Mouse (Mus musculus) ZHBTc4 (cell line): ENCODE data around the gene Dock7.
A peak's percentile ranks its signal among the peaks of the same experiment; 100 is the strongest.
"Not testable (repeated sequence)": the region's sequence is repeated elsewhere in the genome, so short reads cannot be mapped to it uniquely, and the experiment has no call there.

Experiments used
- DNase-seq: peaks from one replicate; pipeline ENCODE4 v3.0.0-alpha.2; 2011; ENCODE audit warnings: low read depth, low spot score

Gene Dock7

DNA sequence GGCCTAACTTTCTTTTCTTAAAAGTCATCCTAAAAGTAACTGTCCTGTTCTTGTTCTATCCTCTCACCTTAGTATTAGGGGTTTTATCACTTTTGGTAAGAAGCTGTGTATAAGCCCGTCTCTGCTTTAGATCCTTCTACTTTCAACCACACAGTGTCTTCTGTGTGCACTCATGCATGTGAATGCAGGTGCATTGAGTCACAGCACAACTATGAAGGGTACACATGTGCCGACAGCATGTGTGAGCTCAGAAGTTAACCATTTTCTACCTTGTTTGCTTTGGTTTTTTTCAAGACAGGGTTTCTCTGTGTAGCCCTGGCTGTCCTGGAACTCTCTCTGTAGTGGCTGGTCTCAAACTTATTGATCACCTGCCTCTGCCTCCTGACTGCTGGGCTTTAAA is 114.4 kb downstream of the Dock7 start:
- DNase-seq, result no peak

GRCm38 (mm10) chr4:99005574-99005973 is 115.1 kb downstream of the Dock7 start:
- no peak for DNase-seq

DNA sequence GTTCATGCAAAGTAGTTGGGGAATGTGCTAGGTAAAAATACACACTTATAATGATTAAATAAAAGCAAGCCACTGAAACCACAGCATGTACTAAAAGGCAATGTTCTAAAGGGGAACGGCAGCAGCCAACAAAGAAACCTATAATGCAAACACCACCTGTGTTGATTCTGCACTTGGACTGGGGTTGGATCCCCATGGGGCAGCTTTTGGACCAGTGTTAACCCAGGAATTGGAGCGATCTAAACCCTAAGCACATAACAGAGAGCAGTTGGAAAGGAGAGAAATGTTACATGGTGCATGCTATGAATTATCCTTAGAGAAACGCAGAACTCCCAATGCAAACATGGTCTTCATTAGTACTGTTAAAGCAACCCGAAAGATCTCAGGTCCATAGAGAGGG is 127.2 kb downstream of the Dock7 start:
- no peak for DNase-seq

GRCm38 (mm10) chr4:98984701-98985100 is 136.0 kb downstream of the Dock7 start:
- DNase-seq, result no peak

DNA sequence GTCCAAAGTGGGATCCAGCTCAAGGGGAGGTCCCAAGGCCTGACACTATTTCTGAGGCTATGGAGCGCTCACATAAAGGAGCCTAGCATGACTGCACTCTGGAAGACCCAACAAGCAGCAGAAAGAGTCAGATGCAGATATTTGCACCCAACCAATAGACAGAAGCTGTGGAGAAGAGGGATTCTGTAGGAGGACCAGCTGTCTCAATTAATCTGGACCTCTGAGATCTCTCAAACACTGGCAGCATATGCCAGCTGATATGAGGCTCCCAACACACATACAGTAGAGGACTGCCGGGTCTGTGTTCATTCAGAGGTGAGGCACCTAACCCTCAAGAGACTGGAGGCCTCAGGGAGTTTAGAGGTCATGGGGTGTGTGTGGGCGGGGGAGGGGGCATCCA is 140.7 kb downstream of the Dock7 start:
- DNase-seq, result not testable (repeated sequence)

GRCm38 (mm10) chr4:98978693-98979092 is 142.0 kb downstream of the Dock7 start:
- no peak for DNase-seq

GRCm38 (mm10) chr4:98978288-98978687 is 142.4 kb downstream of the Dock7 start:
- not testable (repeated sequence) for DNase-seq

DNA sequence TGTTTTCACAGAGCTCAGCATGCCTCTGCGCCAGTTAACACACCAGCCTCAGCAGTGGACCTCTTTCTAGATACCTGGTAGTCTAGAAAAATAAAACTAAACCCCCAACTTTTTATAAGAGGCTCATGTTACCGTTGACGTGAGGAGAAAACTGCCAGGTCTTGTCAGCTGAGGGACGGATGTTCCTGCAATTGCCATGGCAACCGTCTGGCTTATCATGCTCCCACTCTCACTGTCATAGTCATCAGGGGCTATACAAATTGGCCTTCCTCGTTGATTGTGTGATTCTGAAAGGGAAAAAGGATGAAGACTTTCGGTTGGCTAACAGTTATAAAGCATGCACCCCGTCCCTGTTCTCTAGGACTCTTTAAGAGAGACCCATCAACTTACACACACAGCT is 145.0 kb downstream of the Dock7 start:
- DNase-seq, result no peak

- DNase-seq, result no peak
Measured at GRCm38 (mm10) chr4:98969946-98970345, 150.8 kb downstream of the Dock7 start.

GRCm38 (mm10) chr4:98960243-98960642 is 160.5 kb downstream of the Dock7 start:
- no peak for DNase-seq

DNA sequence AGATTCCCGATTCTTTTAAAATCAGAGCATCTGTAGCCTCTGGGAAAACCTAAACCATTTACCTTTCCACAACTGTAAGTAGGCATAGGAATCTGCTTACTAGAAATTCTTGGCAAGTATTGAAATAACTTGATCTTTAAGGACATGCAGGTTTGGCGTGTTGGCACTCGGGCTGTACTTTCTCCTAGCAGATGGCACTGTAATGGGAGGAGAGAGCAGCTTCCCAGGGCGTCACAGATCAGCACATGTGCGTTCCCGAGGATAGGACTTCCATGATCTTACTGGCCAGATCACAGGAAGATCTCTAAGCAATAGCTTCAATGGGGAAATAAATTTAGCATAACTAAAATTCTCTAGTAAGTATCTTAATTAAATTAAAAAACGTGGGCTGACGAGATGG is 164.7 kb downstream of the Dock7 start:
- DNase-seq, result no peak

DNA sequence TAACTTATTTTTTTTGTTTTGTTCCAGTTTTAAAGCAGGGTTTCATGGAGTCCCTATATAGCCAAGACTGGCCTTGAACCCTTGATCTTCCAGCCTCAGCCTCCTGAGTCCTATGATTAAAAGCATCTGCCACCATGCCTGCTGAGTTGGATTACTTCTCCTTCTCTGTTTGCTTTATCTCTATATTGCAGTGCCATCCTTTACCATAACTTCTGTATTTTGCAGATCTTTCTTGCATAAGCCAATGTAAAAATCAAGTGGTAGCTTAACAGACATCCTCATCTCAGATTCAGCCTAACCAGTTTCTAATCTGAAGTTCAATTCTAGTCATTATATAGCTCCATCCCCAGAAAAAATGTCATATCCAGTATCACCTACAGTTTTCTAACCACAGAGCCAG is 170.2 kb downstream of the Dock7 start:
- no peak for DNase-seq

- DNase-seq, result not testable (repeated sequence)
Measured at GRCm38 (mm10) chr4:98938210-98938609, 182.5 kb downstream of the Dock7 start.

DNA sequence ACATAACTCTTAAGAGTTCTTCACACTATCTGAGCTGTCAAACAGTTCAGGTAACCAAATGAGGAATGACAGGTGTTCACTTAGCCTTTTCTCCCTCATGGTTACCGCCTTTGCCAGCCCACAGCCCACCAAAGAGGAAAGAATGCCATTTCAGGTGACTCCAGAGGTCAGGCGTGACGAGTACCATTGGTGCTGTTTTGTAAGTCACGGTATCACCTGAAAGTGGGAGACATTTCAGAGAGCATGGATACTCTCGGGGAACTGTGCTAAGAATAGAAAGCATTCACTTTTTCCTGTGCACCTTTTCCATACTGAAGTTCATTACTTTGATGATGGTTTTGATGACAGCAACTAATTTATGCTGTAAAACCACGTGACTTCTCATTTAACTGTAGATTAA is 184.7 kb downstream of the Dock7 start:
- no peak for DNase-seq

- DNase-seq, result no peak
Measured at GRCm38 (mm10) chr4:98925250-98925781, 195.4 kb downstream of the Dock7 start.

- no peak for DNase-seq
Measured at GRCm38 (mm10) chr4:98924906-98925178, 195.9 kb downstream of the Dock7 start.

GRCm38 (mm10) chr4:98924071-98924905 is 196.4 kb downstream of the Dock7 start:
- peak; percentile 51 for DNase-seq

- no peak for DNase-seq
Measured at GRCm38 (mm10) chr4:98923568-98924070, 197.1 kb downstream of the Dock7 start, which contains the start of gene Usp1. Gene Usp1, plus strand, starts transcription at chr4:98923810.

- peak; percentile 100 for DNase-seq
Measured at GRCm38 (mm10) chr4:98922643-98923567, 197.8 kb downstream of the Dock7 start.

GRCm38 (mm10) chr4:98922061-98922642 is 198.6 kb downstream of the Dock7 start:
- DNase-seq, result peak; percentile 35

DNA sequence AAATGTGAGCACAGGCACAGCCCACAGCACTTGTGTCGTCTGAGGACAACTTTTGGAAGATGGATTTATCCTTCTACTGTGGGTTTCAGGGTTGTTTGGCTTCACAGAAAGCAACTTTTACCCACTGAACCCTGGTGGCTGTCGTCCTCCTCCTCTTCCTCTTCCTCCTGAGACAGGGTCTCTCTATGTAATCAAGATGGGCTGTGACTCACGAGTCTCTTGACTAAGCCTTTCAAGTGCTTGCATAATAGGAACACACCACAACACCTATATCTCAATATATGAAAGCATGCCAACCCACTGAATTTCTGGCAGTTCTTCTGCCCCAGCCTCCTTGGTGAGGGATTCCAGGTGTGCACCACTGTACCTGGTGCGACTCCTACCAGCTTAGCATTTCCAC is 199.8 kb downstream of the Dock7 start:
- no peak for DNase-seq

GRCm38 (mm10) chr4:98918204-98918603 is 202.5 kb downstream of the Dock7 start:
- DNase-seq, result no peak
